Mouse (Mus musculus) small intestine, adult 2 months (tissue): ENCODE results near the gene Erp27.

ENCODE experiments used
- CTCF ChIP-seq: fragments of 200-500 bp; IDR thresholded peaks from 2 replicates; pipeline ENCODE4 v1.5.1; 2012; ENCODE audit warnings: low read depth, mild to moderate bottlenecking, control low read depth, inconsistent platforms, low read length, moderate library complexity, mixed read lengths; ENCODE audit not compliant: insufficient replicate concordance, insufficient read length; ENCODE audit errors: extremely low read depth
- POLR2A ChIP-seq: fragments of 200-500 bp; IDR thresholded peaks from 2 replicates; pipeline ENCODE4 v1.6.1; 2012; ENCODE audit warnings: low read depth, mild to moderate bottlenecking, control low read depth, inconsistent platforms, low read length, moderate library complexity

DNA sequence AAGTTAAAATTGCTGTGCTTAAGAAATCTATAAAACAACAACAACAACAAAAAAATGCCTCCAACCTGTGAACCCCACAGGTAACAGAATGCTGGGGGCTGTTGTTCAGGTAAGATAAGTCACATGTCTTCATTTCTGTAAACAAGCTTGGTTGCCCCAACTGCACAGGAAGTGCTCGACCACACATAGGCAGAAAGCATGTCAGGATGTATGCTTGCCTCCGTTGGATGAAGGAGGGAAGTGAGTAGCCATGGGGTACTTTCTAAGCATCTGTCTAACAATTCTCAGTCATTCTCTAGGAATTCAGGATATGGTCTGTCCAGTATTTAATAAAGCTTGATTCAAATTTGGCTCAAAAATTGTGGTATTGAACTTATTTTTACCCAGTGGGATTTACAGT, 23.0 kb downstream of the Erp27 start:
- TF ChIP-seq CTCF: no peak
- no peak for TF ChIP-seq POLR2A
